Mouse (Mus musculus): ENCODE measurements around the gene Gm1604a. TPM values are rescaled to one million over a fixed set of nuclear protein-coding genes. Genes with fewer than 3 reads are reported as not detected.
"Not testable (repeated sequence)": the region's sequence is repeated elsewhere in the genome, so short reads cannot be mapped to it uniquely, and the experiment has no call there.

The Gm1604a gene
- polyA plus RNA-seq, 1 experiment from 2014 or later = not detected

GRCm38 (mm10) chr17:7001790-7002585 lies 23.4 kb upstream of the Gm1604a start:
- DNase-seq (ENCODE audit: low spot score); H3K9me3 ChIP-seq (ENCODE audit: control insufficient read depth, low read length); ATAC-seq (ENCODE audit: insufficient number of reproducible peaks, low FRiP score, low TSS enrichment, low read depth); H3K9ac ChIP-seq (ENCODE audit: low read length); H3K4me3 ChIP-seq (ENCODE audit: low read depth, low read length); H3K27me3 ChIP-seq (ENCODE audit: control insufficient read depth, insufficient read depth, low read length); H3K36me3 ChIP-seq (ENCODE audit: control insufficient read depth, insufficient read depth, low read length); H3K4me2 ChIP-seq (ENCODE audit: low read depth, severe bottlenecking); H3K27ac ChIP-seq (replicated peaks; ENCODE audit: low read depth, low read length); H3K4me1 ChIP-seq (ENCODE audit: control insufficient read depth, insufficient read depth, low read length): not testable (repeated sequence)
- 69% methylated on average over 8 of the region's 12 CpGs for WGBS

- not testable (repeated sequence) for H3K9me3 ChIP-seq (ENCODE audit: control insufficient read depth, low read length); H3K27me3 ChIP-seq (ENCODE audit: control insufficient read depth, insufficient read depth, low read length); H3K4me2 ChIP-seq (ENCODE audit: low read depth, severe bottlenecking); H3K4me1 ChIP-seq (ENCODE audit: control insufficient read depth, insufficient read depth, low read length); DNase-seq (ENCODE audit: low spot score); H3K36me3 ChIP-seq (ENCODE audit: control insufficient read depth, insufficient read depth, low read length); ATAC-seq (ENCODE audit: insufficient number of reproducible peaks, low FRiP score, low TSS enrichment, low read depth); H3K27ac ChIP-seq (replicated peaks; ENCODE audit: low read depth, low read length); H3K4me3 ChIP-seq (ENCODE audit: low read depth, low read length); H3K9ac ChIP-seq (ENCODE audit: low read length)
- WGBS = no CpG with 5 or more reads among the region's 3 CpGs
Measured at GRCm38 (mm10) chr17:7003392-7003791, 22.0 kb upstream of the Gm1604a start.

GRCm38 (mm10) chr17:7005646-7006045 lies 19.7 kb upstream of the Gm1604a start:
- H3K9ac ChIP-seq (ENCODE audit: low read length); H3K27me3 ChIP-seq (ENCODE audit: control insufficient read depth, insufficient read depth, low read length); ATAC-seq (ENCODE audit: insufficient number of reproducible peaks, low FRiP score, low TSS enrichment, low read depth); H3K27ac ChIP-seq (replicated peaks; ENCODE audit: low read depth, low read length); H3K4me2 ChIP-seq (ENCODE audit: low read depth, severe bottlenecking); DNase-seq (ENCODE audit: low spot score); H3K9me3 ChIP-seq (ENCODE audit: control insufficient read depth, low read length); H3K4me3 ChIP-seq (ENCODE audit: low read depth, low read length); H3K36me3 ChIP-seq (ENCODE audit: control insufficient read depth, insufficient read depth, low read length); H3K4me1 ChIP-seq (ENCODE audit: control insufficient read depth, insufficient read depth, low read length): not testable (repeated sequence)
- WGBS = 30% methylated on average over 3 of the region's 4 CpGs

GRCm38 (mm10) chr17:7008885-7009284 lies 16.5 kb upstream of the Gm1604a start:
- H3K36me3 ChIP-seq (ENCODE audit: control insufficient read depth, insufficient read depth, low read length); DNase-seq (ENCODE audit: low spot score); H3K9ac ChIP-seq (ENCODE audit: low read length); H3K27me3 ChIP-seq (ENCODE audit: control insufficient read depth, insufficient read depth, low read length); H3K4me1 ChIP-seq (ENCODE audit: control insufficient read depth, insufficient read depth, low read length); H3K4me2 ChIP-seq (ENCODE audit: low read depth, severe bottlenecking); H3K27ac ChIP-seq (replicated peaks; ENCODE audit: low read depth, low read length); H3K9me3 ChIP-seq (ENCODE audit: control insufficient read depth, low read length); ATAC-seq (ENCODE audit: insufficient number of reproducible peaks, low FRiP score, low TSS enrichment, low read depth); H3K4me3 ChIP-seq (ENCODE audit: low read depth, low read length): not testable (repeated sequence)

- no CpG with 5 or more reads among the region's 7 CpGs for WGBS
- not testable (repeated sequence) for H3K4me2 ChIP-seq (ENCODE audit: low read depth, severe bottlenecking); H3K9ac ChIP-seq (ENCODE audit: low read length); H3K36me3 ChIP-seq (ENCODE audit: control insufficient read depth, insufficient read depth, low read length); H3K27me3 ChIP-seq (ENCODE audit: control insufficient read depth, insufficient read depth, low read length); DNase-seq (ENCODE audit: low spot score); H3K4me3 ChIP-seq (ENCODE audit: low read depth, low read length); H3K4me1 ChIP-seq (ENCODE audit: control insufficient read depth, insufficient read depth, low read length); H3K9me3 ChIP-seq (ENCODE audit: control insufficient read depth, low read length); ATAC-seq (ENCODE audit: insufficient number of reproducible peaks, low FRiP score, low TSS enrichment, low read depth); H3K27ac ChIP-seq (replicated peaks; ENCODE audit: low read depth, low read length)
Measured at GRCm38 (mm10) chr17:7009440-7009839, 15.9 kb upstream of the Gm1604a start.

- not testable (repeated sequence) for H3K4me1 ChIP-seq (ENCODE audit: control insufficient read depth, insufficient read depth, low read length); H3K9me3 ChIP-seq (ENCODE audit: control insufficient read depth, low read length); DNase-seq (ENCODE audit: low spot score); ATAC-seq (ENCODE audit: insufficient number of reproducible peaks, low FRiP score, low TSS enrichment, low read depth); H3K36me3 ChIP-seq (ENCODE audit: control insufficient read depth, insufficient read depth, low read length); H3K9ac ChIP-seq (ENCODE audit: low read length); H3K27ac ChIP-seq (replicated peaks; ENCODE audit: low read depth, low read length); H3K4me3 ChIP-seq (ENCODE audit: low read depth, low read length); H3K27me3 ChIP-seq (ENCODE audit: control insufficient read depth, insufficient read depth, low read length); H3K4me2 ChIP-seq (ENCODE audit: low read depth, severe bottlenecking)
- WGBS = 76% methylated on average over 4 of the region's 9 CpGs
Measured at GRCm38 (mm10) chr17:7009901-7010300, 15.5 kb upstream of the Gm1604a start.

GRCm38 (mm10) chr17:7014190-7014589 lies 11.2 kb upstream of the Gm1604a start:
- not testable (repeated sequence) for H3K27ac ChIP-seq (replicated peaks; ENCODE audit: low read depth, low read length); H3K4me1 ChIP-seq (ENCODE audit: control insufficient read depth, insufficient read depth, low read length); H3K9me3 ChIP-seq (ENCODE audit: control insufficient read depth, low read length); H3K4me3 ChIP-seq (ENCODE audit: low read depth, low read length); H3K36me3 ChIP-seq (ENCODE audit: control insufficient read depth, insufficient read depth, low read length); DNase-seq (ENCODE audit: low spot score); H3K4me2 ChIP-seq (ENCODE audit: low read depth, severe bottlenecking); H3K27me3 ChIP-seq (ENCODE audit: control insufficient read depth, insufficient read depth, low read length); ATAC-seq (ENCODE audit: insufficient number of reproducible peaks, low FRiP score, low TSS enrichment, low read depth); H3K9ac ChIP-seq (ENCODE audit: low read length)
- WGBS = no CpG with 5 or more reads among the region's 1 CpGs

- not testable (repeated sequence) for H3K27ac ChIP-seq (replicated peaks; ENCODE audit: low read depth, low read length); H3K27me3 ChIP-seq (ENCODE audit: control insufficient read depth, insufficient read depth, low read length); H3K36me3 ChIP-seq (ENCODE audit: control insufficient read depth, insufficient read depth, low read length); H3K9ac ChIP-seq (ENCODE audit: low read length); H3K4me3 ChIP-seq (ENCODE audit: low read depth, low read length); ATAC-seq (ENCODE audit: insufficient number of reproducible peaks, low FRiP score, low TSS enrichment, low read depth); DNase-seq (ENCODE audit: low spot score); H3K4me1 ChIP-seq (ENCODE audit: control insufficient read depth, insufficient read depth, low read length); H3K9me3 ChIP-seq (ENCODE audit: control insufficient read depth, low read length); H3K4me2 ChIP-seq (ENCODE audit: low read depth, severe bottlenecking)
- WGBS = 55% methylated on average over 3 of the region's 14 CpGs
Measured at GRCm38 (mm10) chr17:7025764-7026346, 487 bp downstream of the Gm1604a start.

Measured in limb, embryonic 11.5 days (tissue).